Mouse (Mus musculus): ENCODE measurements around the gene Ezh2.
"Not testable (repeated sequence)": the region's sequence is repeated elsewhere in the genome, so short reads cannot be mapped to it uniquely, and the experiment has no call there.

Ezh2 gene

GRCm38 (mm10) chr6:47594926-47595623 is at the start of gene Ezh2:
Gene Ezh2 (minus strand): TSS chr6:47595341.
- DNase-seq (ENCODE audit: low spot score in 2 of 2) = peak; percentile 96 to 97

GRCm38 (mm10) chr6:47636527-47637076 is 41.5 kb upstream of the Ezh2 start:
- peak; percentile 22 to 70 for DNase-seq (ENCODE audit: low spot score in 2 of 2)

GRCm38 (mm10) chr6:47635995-47636526 is 40.9 kb upstream of the Ezh2 start:
- no peak for DNase-seq (ENCODE audit: low spot score in 2 of 2)

GRCm38 (mm10) chr6:47635207-47635994 is 40.3 kb upstream of the Ezh2 start:
- DNase-seq (ENCODE audit: low spot score in 2 of 2) = no peak

GRCm38 (mm10) chr6:47633467-47633866 is 38.3 kb upstream of the Ezh2 start:
- DNase-seq (ENCODE audit: low spot score in 2 of 2) = no peak

GRCm38 (mm10) chr6:47630061-47630460 is 34.9 kb upstream of the Ezh2 start:
- DNase-seq (ENCODE audit: low spot score in 2 of 2) = not testable (repeated sequence)

- no peak for DNase-seq (ENCODE audit: low spot score in 2 of 2)
Measured at GRCm38 (mm10) chr6:47627978-47628377, 32.8 kb upstream of the Ezh2 start.

GRCm38 (mm10) chr6:47626976-47627375 is 31.8 kb upstream of the Ezh2 start:
- DNase-seq (ENCODE audit: low spot score in 2 of 2) = not testable (repeated sequence)

GRCm38 (mm10) chr6:47621039-47621438 is 25.9 kb upstream of the Ezh2 start:
- no peak for DNase-seq (ENCODE audit: low spot score in 2 of 2)

- not testable (repeated sequence) for DNase-seq (ENCODE audit: low spot score in 2 of 2)
Measured at GRCm38 (mm10) chr6:47608306-47608705, 13.2 kb upstream of the Ezh2 start.

GRCm38 (mm10) chr6:47601931-47602330 is 6.8 kb upstream of the Ezh2 start:
- no peak for DNase-seq (ENCODE audit: low spot score in 2 of 2)

GRCm38 (mm10) chr6:47595696-47596095 is 555 bp upstream of the Ezh2 start:
- peak; percentile 36 to 66 for DNase-seq (ENCODE audit: low spot score in 2 of 2)

- DNase-seq (ENCODE audit: low spot score in 2 of 2) = peak; percentile 70 to 86
Measured at GRCm38 (mm10) chr6:47594141-47594835, 853 bp downstream of the Ezh2 start.

- DNase-seq (ENCODE audit: low spot score in 2 of 2) = no peak
Measured at GRCm38 (mm10) chr6:47593590-47593989, 1.6 kb downstream of the Ezh2 start.

GRCm38 (mm10) chr6:47587332-47587731 is 7.8 kb downstream of the Ezh2 start:
- not testable (repeated sequence) for DNase-seq (ENCODE audit: low spot score in 2 of 2)

- DNase-seq (ENCODE audit: low spot score in 2 of 2) = no peak
Measured at GRCm38 (mm10) chr6:47572887-47573286, 22.3 kb downstream of the Ezh2 start.

GRCm38 (mm10) chr6:47565326-47566035 is 29.7 kb downstream of the Ezh2 start:
- DNase-seq (ENCODE audit: low spot score in 2 of 2) = no peak

GRCm38 (mm10) chr6:47561426-47561825 is 33.7 kb downstream of the Ezh2 start:
- no peak for DNase-seq (ENCODE audit: low spot score in 2 of 2)

GRCm38 (mm10) chr6:47560846-47561245 is 34.3 kb downstream of the Ezh2 start:
- DNase-seq (ENCODE audit: low spot score in 2 of 2) = no peak

- DNase-seq (ENCODE audit: low spot score in 2 of 2) = no peak
Measured at GRCm38 (mm10) chr6:47560407-47560806, 34.7 kb downstream of the Ezh2 start.

- DNase-seq (ENCODE audit: low spot score in 2 of 2) = no peak
Measured at GRCm38 (mm10) chr6:47559287-47559686, 35.9 kb downstream of the Ezh2 start.
